Mouse (Mus musculus) stomach, postnatal 0 days (tissue): ENCODE measurements around the gene Slc17a3. TPM values are rescaled to one million over a fixed set of nuclear protein-coding genes. Genes with fewer than 3 reads are reported as not detected.
A peak's percentile ranks its signal among the peaks of the same experiment; 100 is the strongest.

Experiments used
- ATAC-seq: fragments of 200-750 bp; cut with Nextera tagmentation; 2 replicates; pipeline ENCODE4 v1.8.0; 2017; ENCODE audit not compliant: low FRiP score, low TSS enrichment
- DNase-seq: peaks from one replicate; pipeline ENCODE4 v3.0.0-alpha.2; 2016; ENCODE audit warnings: low spot score
- H3K27ac ChIP-seq: fragments of 300-500 bp; sonication (generic); replicated peaks from 2 replicates; pipeline ENCODE4 v1.5.1; 2014; ENCODE audit warnings: mild to moderate bottlenecking, control low read depth
- H3K27me3 ChIP-seq: fragments of 300-500 bp; sonication (generic); 2 replicates; pipeline ENCODE4 v1.6.1; 2014; ENCODE audit warnings: low read length; ENCODE audit not compliant: control insufficient read depth, insufficient read depth
- H3K36me3 ChIP-seq: fragments of 300-500 bp; sonication (generic); 2 replicates; pipeline ENCODE4 v1.6.1; 2014; ENCODE audit warnings: low read length, mixed read lengths; ENCODE audit not compliant: control insufficient read depth, insufficient read depth
- H3K4me1 ChIP-seq: fragments of 300-500 bp; sonication (generic); replicated peaks from 2 replicates; pipeline ENCODE4 v1.6.1; 2014; ENCODE audit warnings: antibody characterized with exemption; ENCODE audit not compliant: control insufficient read depth, insufficient read depth
- H3K4me2 ChIP-seq: fragments of 300-500 bp; sonication (generic); replicated peaks from 2 replicates; pipeline ENCODE4 v1.6.1; 2014; ENCODE audit warnings: low read depth, mild to moderate bottlenecking, control low read depth, moderate library complexity
- H3K4me3 ChIP-seq: fragments of 300-500 bp; sonication (generic); 2 replicates; pipeline ENCODE4 v1.5.1; 2014; ENCODE audit warnings: low read depth, low read length, control low read depth
- H3K9ac ChIP-seq: fragments of 300-500 bp; sonication (generic); 2 replicates; pipeline ENCODE4 v1.6.1; 2014; ENCODE audit warnings: mild to moderate bottlenecking, low read length, control low read depth, mixed read lengths
- H3K9me3 ChIP-seq: fragments of 300-500 bp; sonication (generic); 2 replicates; pipeline ENCODE4 v1.6.1; 2016; ENCODE audit warnings: low read length; ENCODE audit not compliant: control insufficient read depth
- CTCF ChIP-seq: IDR thresholded peaks from 2 replicates; pipeline ENCODE4 v1.5.1; 2016; ENCODE audit warnings: antibody characterized with exemption, low read depth, mild to moderate bottlenecking, moderate library complexity
- EP300 ChIP-seq: optimal IDR thresholded peaks from 2 replicates; pipeline ENCODE3; 2016; ENCODE audit warnings: antibody characterized with exemption
- WGBS: fragments of 180-500 bp; shearing (Covaris S2); extraction: QIAGEN DNeasy Blood & Tissue Kit; methylation state at CpG from one replicate; pipeline ENCODE4 v1.1.7; 2014; 5-methylcytosine and 5-hydroxymethylcytosine counted together
- polyA plus RNA-seq: library from polyadenylated mRNA; unstranded; fragments of >200 nt; fragmentation: Nextera tagmentation; extraction: Ambion mirVana; gene quantifications from 2 replicates; pipeline ENCODE4 v1.2.1, GENCODE M21; 2015

Slc17a3 gene
- polyA plus RNA-seq, result not detected in 2 replicates

DNA sequence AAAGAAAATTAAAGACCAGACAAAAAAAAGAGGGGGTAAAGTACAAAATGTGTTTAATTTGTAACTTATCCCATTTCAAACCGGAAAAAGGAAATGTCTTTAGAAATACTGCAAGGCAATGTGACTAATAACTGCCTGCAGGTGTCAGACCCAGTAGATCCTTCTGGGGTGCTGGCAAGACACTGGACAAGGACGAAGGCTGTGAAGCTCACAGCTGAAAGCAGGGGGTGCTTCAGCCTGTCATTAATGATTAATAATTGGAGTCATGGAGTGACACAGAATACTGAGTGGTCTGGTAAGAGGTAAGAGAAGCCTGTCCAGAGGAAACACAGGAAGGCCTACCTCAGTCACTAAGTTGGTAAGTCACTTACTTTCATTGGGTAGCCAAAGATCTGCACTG is at the start of gene Slc17a3:
Slc17a3 (plus strand) TSS at position 127 of the 400 bp plus-strand sequence.
- H3K36me3 ChIP-seq, result no peaks in the 10 kb centered on the region
- H3K4me1 ChIP-seq, result no peaks in the 10 kb centered on the region
- no peaks in the 10 kb centered on the region for H3K9me3 ChIP-seq
- H3K9ac ChIP-seq, result no peak within 1 kb of the TSS
- H3K27ac ChIP-seq, result no peak within 1 kb of the TSS
- DNase-seq (no peak), ATAC-seq (no peak)
- TF ChIP-seq EP300 (no peak), CTCF (no peak)
- no peak within 1 kb of the TSS for H3K4me2 ChIP-seq
- WGBS, result 51% methylated on average over 2 of the region's 2 CpGs
- no peaks in the 10 kb centered on the region for H3K27me3 ChIP-seq
- H3K4me3 ChIP-seq, result no peak within 1 kb of the TSS

DNA sequence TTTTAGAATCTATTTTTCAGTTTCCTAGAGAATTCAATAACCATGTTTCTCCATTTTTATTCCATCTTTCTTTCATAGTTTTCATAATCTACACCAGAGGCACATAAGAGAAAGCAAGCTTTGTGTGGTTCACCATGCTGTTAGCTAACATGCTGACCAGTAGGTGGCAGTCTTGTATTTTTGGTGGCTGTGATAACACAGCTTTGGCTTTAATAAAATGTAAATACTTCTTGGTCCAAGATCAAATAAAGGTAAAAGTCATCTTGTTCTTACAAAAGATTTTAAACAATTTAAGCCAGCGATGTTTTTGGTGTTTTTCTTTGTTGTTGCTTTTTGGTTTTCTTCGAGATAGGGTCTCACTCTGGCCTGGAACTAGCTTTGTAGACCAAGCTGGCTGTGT is 46.7 kb upstream of the Slc17a3 start:
- H3K9me3 ChIP-seq, result no peaks in the 10 kb centered on the region
- H3K4me1 ChIP-seq, result no peaks in the 10 kb centered on the region
- no peaks in the 10 kb centered on the region for H3K36me3 ChIP-seq
- H3K27me3 ChIP-seq, result no peaks in the 10 kb centered on the region
- H3K4me3 ChIP-seq, result no peak overlapping the region
- no peak for ATAC-seq
- H3K9ac ChIP-seq, result no peak overlapping the region
- TF ChIP-seq EP300, result no peak
- TF ChIP-seq CTCF, result peak; percentile 88
- no peak overlapping the region for H3K4me2 ChIP-seq
- WGBS, result 24% methylated on average over 2 of the region's 2 CpGs
- H3K27ac ChIP-seq, result no peak overlapping the region
- DNase-seq, result peak; percentile 33

DNA sequence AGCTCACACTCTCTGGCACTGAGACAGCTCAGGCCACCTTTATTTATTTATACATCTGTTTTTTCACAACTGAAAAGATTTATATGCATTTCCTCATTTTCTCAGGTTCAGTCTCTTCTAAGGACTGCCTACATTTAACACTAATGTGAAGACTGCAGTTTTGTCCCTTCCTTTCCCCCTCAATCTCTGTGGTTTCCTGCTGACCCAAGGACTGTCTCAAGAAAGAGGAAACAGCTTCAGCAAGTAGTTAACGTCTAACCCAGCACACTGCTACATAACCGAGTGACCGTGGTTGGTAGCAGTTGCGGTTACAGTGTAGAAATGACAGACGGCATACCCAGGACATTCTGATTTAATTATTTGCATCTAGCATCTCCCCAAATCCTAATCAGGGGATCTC is 39.8 kb upstream of the Slc17a3 start:
- ATAC-seq (no peak), DNase-seq (no peak)
- WGBS, result 77% methylated on average over 5 of the region's 5 CpGs
- H3K4me1 ChIP-seq, result no peaks in the 10 kb centered on the region
- no peaks in the 10 kb centered on the region for H3K36me3 ChIP-seq
- no peak overlapping the region for H3K9ac ChIP-seq
- TF ChIP-seq CTCF (no peak), EP300 (no peak)
- H3K27me3 ChIP-seq, result no peaks in the 10 kb centered on the region
- no peak overlapping the region for H3K27ac ChIP-seq
- H3K4me2 ChIP-seq, result no peak overlapping the region
- no peak overlapping the region for H3K4me3 ChIP-seq
- H3K9me3 ChIP-seq, result no peaks in the 10 kb centered on the region

DNA sequence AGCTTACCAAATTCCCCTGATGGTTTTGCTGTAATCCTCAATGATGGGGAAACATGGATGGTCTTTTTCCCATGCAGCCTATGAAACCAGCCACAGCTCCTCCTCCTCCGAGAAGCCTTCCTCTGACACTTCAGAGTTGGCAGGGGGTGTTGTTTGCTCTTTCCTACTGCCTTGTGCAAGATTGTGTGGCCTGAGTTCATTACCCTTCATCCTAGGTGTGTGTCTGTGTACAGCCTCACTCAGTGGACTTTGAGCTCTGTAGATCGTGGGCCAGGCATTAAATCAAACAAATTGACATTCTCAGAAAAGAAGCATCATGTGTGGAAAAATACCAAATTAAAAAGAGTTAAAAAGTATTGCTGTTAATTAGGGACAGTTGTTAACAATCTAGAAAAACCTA is 34.7 kb upstream of the Slc17a3 start:
- Histone ChIP-seq H3K4me1 (no peaks in the 10 kb centered on the region), H3K27me3 (no peaks in the 10 kb centered on the region), H3K9me3 (no peaks in the 10 kb centered on the region), H3K4me3 (no peak overlapping the region), H3K27ac (no peak overlapping the region), H3K36me3 (no peaks in the 10 kb centered on the region), H3K4me2 (no peak overlapping the region), H3K9ac (no peak overlapping the region)
- TF ChIP-seq EP300 (no peak), CTCF (no peak)
- peak; percentile 83 for ATAC-seq
- WGBS, result 58% methylated on average over 2 of the region's 2 CpGs
- peak; percentile 21 for DNase-seq

DNA sequence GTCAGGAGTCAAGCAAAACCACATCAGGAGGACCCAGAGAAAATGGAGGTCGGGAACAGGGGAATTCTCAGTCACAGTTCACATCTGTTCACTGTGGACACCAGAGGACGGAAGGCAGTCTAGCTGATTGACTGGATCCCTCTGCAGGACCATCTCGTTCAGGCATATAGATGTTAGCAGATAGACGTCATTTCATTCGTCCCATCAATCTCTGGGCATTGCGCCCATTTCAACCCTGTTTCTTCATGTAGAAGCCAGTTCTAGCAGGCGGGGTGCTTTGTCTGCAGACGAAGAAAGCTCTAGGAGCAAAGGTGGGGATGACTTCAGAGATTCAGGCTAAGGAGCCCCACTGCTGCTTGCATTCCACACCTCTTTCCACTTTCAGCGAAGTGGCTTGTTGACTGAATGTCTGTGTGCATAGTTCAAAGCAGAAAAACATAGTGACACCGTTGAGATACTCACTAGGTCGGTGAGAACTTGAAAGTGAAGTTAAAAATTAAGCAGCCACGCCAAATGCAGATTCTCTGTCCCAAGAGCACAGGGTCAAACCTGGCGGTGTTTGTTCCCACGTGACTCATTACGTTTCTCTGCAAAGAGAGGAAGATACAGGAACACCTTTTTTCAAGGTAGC is 32.7 kb upstream of the Slc17a3 start, which contains the start of gene Slc17a2:
Slc17a2 (plus strand) TSS at position 572 of the 631 bp plus-strand sequence.
- Histone ChIP-seq H3K4me3 (no peak within 1 kb of the TSS), H3K9me3 (no peaks in the 10 kb centered on the region), H3K9ac (no peak within 1 kb of the TSS), H3K4me2 (no peak within 1 kb of the TSS), H3K4me1 (no peaks in the 10 kb centered on the region), H3K36me3 (no peaks in the 10 kb centered on the region), H3K27ac (no peak within 1 kb of the TSS), H3K27me3 (no peaks in the 10 kb centered on the region)
- ATAC-seq, result peak; percentile 81
- peak; percentile 21 for DNase-seq
- TF ChIP-seq EP300 (no peak), CTCF (no peak)
- 62% methylated on average over 15 of the region's 15 CpGs for WGBS

DNA sequence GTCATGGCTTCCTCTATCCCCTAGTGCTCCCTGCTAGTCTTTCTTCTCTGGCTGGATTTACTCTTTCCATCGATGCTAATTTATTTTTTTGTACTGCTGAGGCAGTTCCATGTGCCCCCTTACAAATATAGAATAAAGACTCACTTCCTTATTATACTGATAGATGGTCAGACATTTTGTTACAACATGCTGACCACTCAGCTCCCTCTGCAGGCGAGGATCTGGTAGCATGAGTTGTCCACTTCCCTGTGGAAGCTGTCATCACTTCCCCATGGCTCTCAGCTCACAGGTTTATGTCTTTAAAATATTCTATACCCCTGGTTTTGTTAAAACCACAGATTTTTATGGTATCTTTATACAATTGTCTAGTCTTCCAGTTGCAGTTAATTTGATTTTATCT is 23.1 kb upstream of the Slc17a3 start:
- Histone ChIP-seq H3K9ac (no peak overlapping the region), H3K36me3 (no peaks in the 10 kb centered on the region), H3K4me1 (no peaks in the 10 kb centered on the region), H3K27me3 (no peaks in the 10 kb centered on the region), H3K9me3 (no peaks in the 10 kb centered on the region), H3K4me2 (no peak overlapping the region), H3K27ac (no peak overlapping the region), H3K4me3 (no peak overlapping the region)
- TF ChIP-seq EP300, result no peak
- peak; percentile 50 for TF ChIP-seq CTCF
- 65% methylated on average over 2 of the region's 2 CpGs for WGBS
- no peak for ATAC-seq
- peak; percentile 25 for DNase-seq
